Mouse (Mus musculus): ENCODE measurements around the gene Daam2.

- TF ChIP-seq POLR2A (IDR thresholded peaks at IDR 0.05; ENCODE audit: low read depth, low read length) (no peak), CTCF (IDR thresholded peaks at IDR 0.05; ENCODE audit: borderline replicate concordance, insufficient read depth, low read length) (no peak)
Measured at GRCm38 (mm10) chr17:49474051-49474450, 90.1 kb downstream of the Daam2 start.
